Mouse (Mus musculus): Measurements from ENCODE around the gene U2af1. TPM values are rescaled to one million over a fixed set of nuclear protein-coding genes. Genes with fewer than 3 reads are reported as not detected.
"Not testable (repeated sequence)": the region's sequence is repeated elsewhere in the genome, so short reads cannot be mapped to it uniquely, and the experiment has no call there.

Gene U2af1
- total RNA-seq (2017), result 84.4 and 96.3 TPM in 2 replicates

- peak; percentile 99 for ATAC-seq (ENCODE audit: extremely low read depth, insufficient number of reproducible peaks, low FRiP score, poor library complexity, severe bottlenecking)
Measured at GRCm38 (mm10) chr17:31658468-31659185, at the start of gene U2af1. Gene U2af1, minus strand, starts transcription at chr17:31658892.

GRCm38 (mm10) chr17:31705271-31706020 lies 46.8 kb upstream of the U2af1 start:
- no peak for ATAC-seq (ENCODE audit: extremely low read depth, insufficient number of reproducible peaks, low FRiP score, poor library complexity, severe bottlenecking)

- no peak for ATAC-seq (ENCODE audit: extremely low read depth, insufficient number of reproducible peaks, low FRiP score, poor library complexity, severe bottlenecking)
Measured at GRCm38 (mm10) chr17:31703276-31703980, 44.7 kb upstream of the U2af1 start.

GRCm38 (mm10) chr17:31698347-31698746 lies 39.7 kb upstream of the U2af1 start:
- ATAC-seq (ENCODE audit: extremely low read depth, insufficient number of reproducible peaks, low FRiP score, poor library complexity, severe bottlenecking), result no peak

- not testable (repeated sequence) for ATAC-seq (ENCODE audit: extremely low read depth, insufficient number of reproducible peaks, low FRiP score, poor library complexity, severe bottlenecking)
Measured at GRCm38 (mm10) chr17:31695356-31695755, 36.7 kb upstream of the U2af1 start.

- ATAC-seq (ENCODE audit: extremely low read depth, insufficient number of reproducible peaks, low FRiP score, poor library complexity, severe bottlenecking), result no peak
Measured at GRCm38 (mm10) chr17:31694949-31695348, 36.3 kb upstream of the U2af1 start.

GRCm38 (mm10) chr17:31694023-31694376 lies 35.3 kb upstream of the U2af1 start:
- ATAC-seq (ENCODE audit: extremely low read depth, insufficient number of reproducible peaks, low FRiP score, poor library complexity, severe bottlenecking), result no peak

GRCm38 (mm10) chr17:31693330-31694022 lies 34.8 kb upstream of the U2af1 start:
- ATAC-seq (ENCODE audit: extremely low read depth, insufficient number of reproducible peaks, low FRiP score, poor library complexity, severe bottlenecking), result peak; percentile 83

- no peak for ATAC-seq (ENCODE audit: extremely low read depth, insufficient number of reproducible peaks, low FRiP score, poor library complexity, severe bottlenecking)
Measured at GRCm38 (mm10) chr17:31692918-31693317, 34.2 kb upstream of the U2af1 start.

- ATAC-seq (ENCODE audit: extremely low read depth, insufficient number of reproducible peaks, low FRiP score, poor library complexity, severe bottlenecking), result no peak
Measured at GRCm38 (mm10) chr17:31689606-31690005, 30.9 kb upstream of the U2af1 start.

GRCm38 (mm10) chr17:31688112-31688511 lies 29.4 kb upstream of the U2af1 start:
- ATAC-seq (ENCODE audit: extremely low read depth, insufficient number of reproducible peaks, low FRiP score, poor library complexity, severe bottlenecking), result no peak

GRCm38 (mm10) chr17:31686225-31686564 lies 27.5 kb upstream of the U2af1 start:
- ATAC-seq (ENCODE audit: extremely low read depth, insufficient number of reproducible peaks, low FRiP score, poor library complexity, severe bottlenecking), result no peak

- peak; percentile 84 for ATAC-seq (ENCODE audit: extremely low read depth, insufficient number of reproducible peaks, low FRiP score, poor library complexity, severe bottlenecking)
Measured at GRCm38 (mm10) chr17:31685514-31686224, 27.0 kb upstream of the U2af1 start.

GRCm38 (mm10) chr17:31680450-31680849 lies 21.8 kb upstream of the U2af1 start:
- ATAC-seq (ENCODE audit: extremely low read depth, insufficient number of reproducible peaks, low FRiP score, poor library complexity, severe bottlenecking), result no peak

- ATAC-seq (ENCODE audit: extremely low read depth, insufficient number of reproducible peaks, low FRiP score, poor library complexity, severe bottlenecking), result no peak
Measured at GRCm38 (mm10) chr17:31677507-31677906, 18.8 kb upstream of the U2af1 start, which contains the start of gene Cryaa. Gene Cryaa, plus strand, starts transcription at chr17:31677807.

GRCm38 (mm10) chr17:31674426-31674825 lies 15.7 kb upstream of the U2af1 start:
- no peak for ATAC-seq (ENCODE audit: extremely low read depth, insufficient number of reproducible peaks, low FRiP score, poor library complexity, severe bottlenecking)

GRCm38 (mm10) chr17:31672279-31672678 lies 13.6 kb upstream of the U2af1 start:
- ATAC-seq (ENCODE audit: extremely low read depth, insufficient number of reproducible peaks, low FRiP score, poor library complexity, severe bottlenecking), result no peak

- ATAC-seq (ENCODE audit: extremely low read depth, insufficient number of reproducible peaks, low FRiP score, poor library complexity, severe bottlenecking), result no peak
Measured at GRCm38 (mm10) chr17:31671698-31672097, 13.0 kb upstream of the U2af1 start.

- ATAC-seq (ENCODE audit: extremely low read depth, insufficient number of reproducible peaks, low FRiP score, poor library complexity, severe bottlenecking), result no peak
Measured at GRCm38 (mm10) chr17:31670163-31670562, 11.5 kb upstream of the U2af1 start.
